Mouse (Mus musculus): ENCODE results near the gene Rims1.

The Rims1 gene

GRCm38 (mm10) chr1:22694514-22694913, 111.3 kb downstream of the Rims1 start:
- CTCF ChIA-PET = no interaction called here

DNA sequence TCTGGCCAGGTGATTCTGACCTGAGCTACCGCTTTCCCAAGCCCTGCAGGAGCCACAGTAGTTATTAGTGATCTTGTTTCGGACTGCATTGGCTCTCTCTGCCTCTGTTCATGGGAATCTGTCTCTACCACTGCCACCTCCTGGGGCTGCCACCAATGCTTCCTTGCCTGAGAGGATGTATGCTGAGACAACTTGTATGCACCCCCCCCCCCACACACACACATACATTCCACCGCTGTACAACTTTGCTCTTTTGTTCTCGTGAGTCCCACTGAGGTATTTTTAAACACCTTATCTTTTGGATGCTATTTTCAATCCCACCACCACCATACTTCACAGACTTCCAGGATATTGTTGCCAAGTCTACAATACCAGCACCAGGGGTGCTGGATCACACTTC, 122.3 kb downstream of the Rims1 start:
- CTCF ChIA-PET = no interaction called here

DNA sequence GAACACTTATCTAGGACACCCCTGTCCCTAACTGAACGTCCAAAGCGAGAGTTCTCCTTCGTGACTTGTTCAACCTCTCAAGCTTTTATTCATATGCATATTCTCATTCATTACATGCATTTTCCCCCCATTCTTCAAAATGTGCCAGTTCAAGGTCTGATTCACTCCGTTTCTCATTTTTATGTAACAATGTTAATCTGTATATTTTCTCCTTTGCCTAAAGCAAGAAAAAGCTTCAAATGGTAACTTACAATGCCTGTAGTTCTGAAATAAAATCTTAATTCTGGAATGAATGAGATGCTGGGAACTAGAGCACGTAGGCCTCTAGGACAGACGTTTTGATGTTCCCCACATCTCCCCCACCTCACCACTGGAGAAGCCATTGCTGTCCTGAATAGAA, 141.6 kb downstream of the Rims1 start:
- CTCF ChIA-PET = no interaction called here

GRCm38 (mm10) chr1:22661825-22662224, 144.0 kb downstream of the Rims1 start:
- CTCF ChIA-PET = no interaction called here

DNA sequence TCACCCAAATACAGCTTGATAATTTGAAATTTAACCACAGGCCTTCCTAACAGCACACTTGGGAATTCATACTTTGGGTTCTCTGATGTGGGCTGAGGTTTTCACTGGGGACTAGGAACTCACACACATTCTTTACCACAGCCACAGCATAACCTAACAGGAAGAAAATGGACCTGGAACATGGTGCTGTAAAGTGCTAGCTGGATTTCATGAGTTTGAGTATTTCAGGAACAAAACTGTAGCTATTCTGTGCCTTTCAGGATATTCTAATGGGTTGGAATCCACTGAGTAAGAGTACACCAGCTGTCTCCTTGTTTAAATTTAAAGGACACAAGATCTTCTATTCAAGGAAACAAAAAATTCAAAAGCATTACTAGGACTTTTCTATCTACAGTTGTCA, 149.8 kb downstream of the Rims1 start:
- CTCF ChIA-PET = interaction anchor here (0.6 kb wide), 1 partner anchor 44 kb away, joined by 3 read pairs; no protein-coding TSS in a partner anchor

GRCm38 (mm10) chr1:22654903-22655302, 150.9 kb downstream of the Rims1 start:
- CTCF ChIA-PET = no interaction called here

GRCm38 (mm10) chr1:22650588-22650987, 155.2 kb downstream of the Rims1 start:
- CTCF ChIA-PET = no interaction called here

GRCm38 (mm10) chr1:22649432-22649831, 156.4 kb downstream of the Rims1 start:
- CTCF ChIA-PET = no interaction called here

GRCm38 (mm10) chr1:22645257-22645656, 160.5 kb downstream of the Rims1 start:
- CTCF ChIA-PET = no interaction called here

- CTCF ChIA-PET = no interaction called here
Measured at GRCm38 (mm10) chr1:22640568-22640967, 165.2 kb downstream of the Rims1 start.

DNA sequence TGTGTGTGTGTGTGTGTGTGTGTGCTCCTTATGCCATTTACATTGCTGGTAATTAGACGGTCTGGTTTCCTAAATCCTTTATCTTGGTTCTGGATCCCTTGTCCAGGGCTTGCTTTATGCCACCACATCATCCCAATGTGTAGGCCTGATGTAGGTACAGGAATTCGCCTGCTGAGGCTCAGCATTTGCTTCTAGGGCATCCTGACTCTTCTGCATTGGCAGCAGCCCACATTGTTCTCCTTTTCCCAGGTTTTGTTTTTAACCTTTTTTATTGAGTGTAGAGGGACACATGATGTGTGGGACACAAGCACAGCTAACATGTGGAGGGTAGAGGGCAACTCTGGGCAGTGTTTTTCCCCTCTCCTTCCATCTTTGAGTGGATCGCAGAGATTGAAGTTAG, 166.1 kb downstream of the Rims1 start:
- CTCF ChIA-PET = no interaction called here

GRCm38 (mm10) chr1:22633871-22634270, 171.9 kb downstream of the Rims1 start:
- CTCF ChIA-PET = no interaction called here

GRCm38 (mm10) chr1:22632551-22632950, 173.2 kb downstream of the Rims1 start:
- CTCF ChIA-PET = no interaction called here

- CTCF ChIA-PET = no interaction called here
Measured at GRCm38 (mm10) chr1:22631991-22632390, 173.8 kb downstream of the Rims1 start.

DNA sequence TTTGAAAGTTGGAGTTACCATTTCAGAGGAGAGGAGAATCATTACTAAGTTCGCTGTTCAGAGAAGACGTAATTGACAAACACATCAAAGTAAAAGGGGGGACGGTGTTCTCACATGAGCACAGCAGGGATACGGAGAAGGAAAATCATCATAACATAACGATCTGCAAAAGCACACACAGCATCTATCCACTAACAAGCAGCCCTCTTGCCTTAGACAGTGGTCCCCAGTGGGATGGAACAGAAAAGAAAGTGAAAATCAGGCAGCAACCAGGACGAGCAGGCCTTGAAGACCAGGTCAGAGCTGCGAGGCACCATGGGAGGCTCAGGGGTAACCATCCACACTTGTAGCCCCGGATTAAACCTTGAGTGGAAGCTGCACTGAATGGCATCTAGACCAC, 176.8 kb downstream of the Rims1 start:
- CTCF ChIA-PET = no interaction called here

DNA sequence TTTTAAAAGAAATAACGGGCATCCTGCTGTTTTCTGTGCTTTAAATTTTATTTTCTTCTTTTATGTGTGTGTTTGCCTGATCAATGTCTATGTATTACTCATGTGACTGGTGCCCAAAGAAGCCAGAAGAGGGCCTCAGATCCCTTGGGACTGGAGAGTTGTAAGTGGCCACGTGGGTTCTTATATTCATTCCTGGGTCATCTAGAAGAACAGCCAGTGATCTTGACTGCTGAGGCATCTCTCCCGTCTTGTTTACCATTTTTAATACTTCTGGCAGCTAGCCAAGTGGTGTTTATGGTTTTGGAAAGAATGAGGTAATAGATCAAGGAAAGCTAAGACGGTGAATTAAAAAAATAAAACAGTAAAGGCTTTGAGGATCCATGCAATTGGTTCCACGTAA, 178.8 kb downstream of the Rims1 start:
- CTCF ChIA-PET = no interaction called here

DNA sequence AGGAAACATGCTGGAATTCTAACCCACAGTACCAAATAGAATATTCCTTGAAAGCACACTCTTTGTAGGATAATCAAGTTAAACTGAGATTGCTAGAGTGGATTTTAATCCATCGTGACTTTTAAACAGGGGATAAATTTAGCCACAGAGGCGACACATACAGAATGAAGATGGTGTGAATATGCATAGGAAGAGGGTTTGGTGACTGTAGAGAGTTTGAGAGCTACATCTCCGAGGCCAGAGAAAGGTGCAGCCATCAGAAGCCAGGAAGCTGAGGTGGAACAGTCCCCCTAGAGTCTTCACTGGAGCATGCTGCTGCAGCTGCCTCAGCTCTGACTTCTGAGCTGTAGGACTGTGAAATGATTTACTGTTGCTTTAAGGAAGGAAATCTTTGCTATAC, 179.5 kb downstream of the Rims1 start:
- CTCF ChIA-PET = no interaction called here

DNA sequence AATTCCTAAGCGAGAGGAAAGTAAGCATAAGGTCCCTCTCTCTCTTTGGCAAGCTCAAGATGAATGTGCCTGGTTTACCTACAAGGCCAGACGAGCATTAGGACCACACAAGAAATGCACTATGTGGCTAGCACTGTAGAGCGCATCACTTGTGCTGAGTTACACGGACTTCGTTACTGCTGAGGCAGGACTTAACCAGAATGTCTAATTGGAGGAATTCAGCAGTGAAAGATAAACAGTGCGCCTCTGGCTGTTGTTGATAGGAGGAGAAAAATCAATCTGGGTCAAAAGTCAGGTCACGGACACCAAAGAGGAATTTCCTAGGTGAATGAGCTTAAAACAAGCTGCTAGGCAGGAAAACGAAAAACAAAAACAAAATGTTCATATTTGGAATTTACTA, 185.0 kb downstream of the Rims1 start:
- CTCF ChIA-PET = no interaction called here

GRCm38 (mm10) chr1:22615601-22616000, 190.2 kb downstream of the Rims1 start:
- CTCF ChIA-PET = no interaction called here

DNA sequence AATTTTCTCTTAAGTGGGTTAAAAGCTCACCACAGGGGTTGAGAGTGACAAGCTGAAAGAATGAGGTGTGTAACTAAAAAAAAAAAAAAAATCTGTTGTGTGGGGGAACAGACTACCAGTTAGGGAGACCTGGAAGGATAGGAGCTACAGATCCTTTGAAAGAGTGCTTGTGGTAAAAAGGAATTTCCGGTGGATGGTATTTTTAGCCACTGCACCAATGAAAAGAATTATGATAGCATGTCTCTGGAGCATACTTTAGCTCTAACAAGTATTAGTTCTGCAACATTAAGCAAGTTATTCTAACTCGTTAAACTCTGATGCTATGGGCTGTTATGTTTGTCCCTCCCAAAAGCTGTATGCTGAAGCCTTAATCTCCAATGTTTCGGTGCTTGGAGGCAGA, 192.2 kb downstream of the Rims1 start:
- CTCF ChIA-PET = no interaction called here

- CTCF ChIA-PET = no interaction called here
Measured at GRCm38 (mm10) chr1:22604329-22605044, 201.3 kb downstream of the Rims1 start.

DNA sequence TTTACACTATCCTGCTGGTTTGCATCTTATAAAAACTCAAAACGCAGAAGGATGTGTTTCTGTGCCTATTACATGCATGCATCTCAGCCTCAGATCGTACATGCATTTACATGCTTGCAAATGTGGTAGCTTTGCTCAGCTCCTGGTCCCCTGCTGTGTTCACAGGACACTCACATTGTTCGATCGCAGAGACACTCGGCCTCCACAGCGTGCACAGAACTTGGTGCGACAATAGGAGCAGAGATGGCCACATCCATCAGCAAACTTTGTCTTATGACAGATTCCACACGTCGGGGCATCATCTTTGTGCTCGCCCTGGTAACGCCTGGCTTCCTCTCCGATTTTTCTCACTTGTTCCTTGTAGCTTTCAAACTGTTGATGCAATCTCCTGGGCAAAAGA, 209.6 kb downstream of the Rims1 start:
- CTCF ChIA-PET = no interaction called here

- CTCF ChIA-PET = no interaction called here
Measured at GRCm38 (mm10) chr1:22594841-22595240, 211.0 kb downstream of the Rims1 start.

- CTCF ChIA-PET = no interaction called here
Measured at GRCm38 (mm10) chr1:22587859-22588383, 217.9 kb downstream of the Rims1 start.

Measured in spleen, embryonic (tissue).